Mouse (Mus musculus): Measurements from ENCODE around the gene Wdr66.

GRCm38 (mm10) chr5:123350386-123350785 is 98.5 kb downstream of the Wdr66 start:
- TF ChIP-seq CTCF (IDR thresholded peaks at IDR 0.05; ENCODE audit: extremely low read depth, insufficient read depth, insufficient read length, insufficient replicate concordance) (no peak), POLR2A (IDR thresholded peaks at IDR 0.05; ENCODE audit: low read depth, low read length) (no peak)

Measured in spleen, adult 2 months (tissue).